Mouse (Mus musculus): Measurements from ENCODE around the gene Larp6. TPM values are rescaled to one million over a fixed set of nuclear protein-coding genes. Genes with fewer than 3 reads are reported as not detected.
A peak's percentile ranks its signal among the peaks of the same experiment; 100 is the strongest.

The Larp6 gene
- polyA plus RNA-seq, 1 experiment from 2014 or later = 0.11 TPM

DNA sequence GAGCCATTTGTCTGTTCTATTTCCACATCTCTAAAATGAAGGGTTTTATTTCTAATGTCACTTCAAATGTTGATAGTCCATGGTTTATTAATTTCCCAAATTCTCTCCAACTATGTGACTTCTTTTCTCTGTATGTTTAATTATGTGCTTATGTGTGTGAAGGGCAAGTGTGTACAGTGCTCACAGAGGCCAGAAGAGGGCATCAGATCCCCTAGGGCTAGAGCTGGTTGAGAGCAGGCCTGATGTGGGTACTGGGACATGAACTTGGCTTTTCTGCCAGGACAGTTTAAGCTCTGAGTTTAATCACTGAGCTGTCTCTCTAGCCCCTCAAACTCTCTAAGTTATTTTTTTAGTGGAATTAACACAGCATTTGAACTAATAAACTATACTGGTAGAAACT lies 38.0 kb upstream of the Larp6 start:
- no peak for DNase-seq
- no peak for ATAC-seq
- no peak overlapping the region for H3K9ac ChIP-seq (replicated peaks)

GRCm38 (mm10) chr9:60676429-60676828 lies 36.4 kb upstream of the Larp6 start:
- Histone ChIP-seq H3K27ac (ENCODE audit: low read depth) (no peak overlapping the region), H3K4me2 (ENCODE audit: low read depth, low read length) (no peak overlapping the region), H3K9me3 (ENCODE audit: low read length) (no peaks in the 10 kb centered on the region), H3K9ac (replicated peaks) (no peak overlapping the region), H3K36me3 (replicated peaks; ENCODE audit: insufficient read depth, low read length) (no peaks in the 10 kb centered on the region), H3K4me1 (ENCODE audit: insufficient read depth) (no peaks in the 10 kb centered on the region), H3K27me3 (ENCODE audit: insufficient read depth, low read length) (no peaks in the 10 kb centered on the region), H3K4me3 (ENCODE audit: low read depth, low read length) (no peak overlapping the region)
- 85% methylated on average over 4 of the region's 4 CpGs for WGBS (ENCODE audit: insufficient replicate concordance)
- DNase-seq (no peak), ATAC-seq (no peak)
- no peak for TF ChIP-seq EP300 (IDR thresholded peaks at IDR 0.05; ENCODE audit: low read depth)
- TF ChIP-seq CTCF (IDR thresholded peaks at IDR 0.05; ENCODE audit: low read depth) = no peak

More for the DNA sequence above, 38.0 kb upstream of the Larp6 start:
- TF ChIP-seq CTCF (IDR thresholded peaks at IDR 0.05; ENCODE audit: low read depth) (peak; percentile 36), EP300 (IDR thresholded peaks at IDR 0.05; ENCODE audit: low read depth) (no peak)
- Histone ChIP-seq H3K4me2 (ENCODE audit: low read depth, low read length) (no peak overlapping the region), H3K27me3 (ENCODE audit: insufficient read depth, low read length) (no peaks in the 10 kb centered on the region), H3K36me3 (replicated peaks; ENCODE audit: insufficient read depth, low read length) (no peaks in the 10 kb centered on the region), H3K27ac (ENCODE audit: low read depth) (no peak overlapping the region), H3K9me3 (ENCODE audit: low read length) (no peaks in the 10 kb centered on the region), H3K4me1 (ENCODE audit: insufficient read depth) (no peaks in the 10 kb centered on the region), H3K4me3 (ENCODE audit: low read depth, low read length) (no peak overlapping the region)

DNA sequence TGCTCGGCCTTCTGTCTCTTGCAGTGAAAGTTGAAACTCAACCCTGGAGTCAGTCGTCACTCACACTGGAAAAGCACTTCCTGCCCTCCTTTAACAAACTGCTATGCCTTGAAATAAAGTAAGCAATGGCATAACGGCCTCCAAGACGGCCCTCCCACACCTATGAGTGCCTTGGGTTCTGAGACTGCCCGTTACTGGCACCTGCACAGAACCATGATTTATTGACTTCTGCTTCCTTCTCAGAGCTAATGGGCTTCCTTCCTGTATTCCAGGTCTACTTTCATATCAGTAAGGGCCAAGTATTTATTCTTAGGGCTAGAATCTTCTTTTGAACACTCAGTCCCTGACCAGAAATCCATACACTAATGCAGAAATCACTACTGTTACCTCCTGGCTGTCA lies 33.9 kb upstream of the Larp6 start:
- Histone ChIP-seq H3K4me3 (ENCODE audit: low read depth, low read length) (no peak overlapping the region), H3K4me1 (ENCODE audit: insufficient read depth) (no peaks in the 10 kb centered on the region), H3K27me3 (ENCODE audit: insufficient read depth, low read length) (no peaks in the 10 kb centered on the region), H3K9ac (replicated peaks) (no peak overlapping the region), H3K9me3 (ENCODE audit: low read length) (no peaks in the 10 kb centered on the region), H3K4me2 (ENCODE audit: low read depth, low read length) (no peak overlapping the region), H3K27ac (ENCODE audit: low read depth) (no peak overlapping the region), H3K36me3 (replicated peaks; ENCODE audit: insufficient read depth, low read length) (no peaks in the 10 kb centered on the region)
- no peak for ATAC-seq
- TF ChIP-seq CTCF (IDR thresholded peaks at IDR 0.05; ENCODE audit: low read depth) = no peak
- no peak for TF ChIP-seq EP300 (IDR thresholded peaks at IDR 0.05; ENCODE audit: low read depth)
- DNase-seq = no peak
- 38% methylated on average over 5 of the region's 5 CpGs for WGBS (ENCODE audit: insufficient replicate concordance)

- no peaks in the 10 kb centered on the region for H3K36me3 ChIP-seq (replicated peaks; ENCODE audit: insufficient read depth, low read length)
- no peaks in the 10 kb centered on the region for H3K4me1 ChIP-seq (ENCODE audit: insufficient read depth)
- no peaks in the 10 kb centered on the region for H3K27me3 ChIP-seq (ENCODE audit: insufficient read depth, low read length)
- no peak overlapping the region for H3K4me2 ChIP-seq (ENCODE audit: low read depth, low read length)
- no peak for ATAC-seq
- no peak overlapping the region for H3K9ac ChIP-seq (replicated peaks)
- DNase-seq = no peak
- H3K4me3 ChIP-seq (ENCODE audit: low read depth, low read length) = no peak overlapping the region
- 80% methylated on average over 3 of the region's 3 CpGs for WGBS (ENCODE audit: insufficient replicate concordance)
- no peak overlapping the region for H3K27ac ChIP-seq (ENCODE audit: low read depth)
- TF ChIP-seq CTCF (IDR thresholded peaks at IDR 0.05; ENCODE audit: low read depth) (peak; percentile 31), EP300 (IDR thresholded peaks at IDR 0.05; ENCODE audit: low read depth) (no peak)
- H3K9me3 ChIP-seq (ENCODE audit: low read length) = no peaks in the 10 kb centered on the region
Measured at GRCm38 (mm10) chr9:60681005-60681404, 31.8 kb upstream of the Larp6 start.

DNA sequence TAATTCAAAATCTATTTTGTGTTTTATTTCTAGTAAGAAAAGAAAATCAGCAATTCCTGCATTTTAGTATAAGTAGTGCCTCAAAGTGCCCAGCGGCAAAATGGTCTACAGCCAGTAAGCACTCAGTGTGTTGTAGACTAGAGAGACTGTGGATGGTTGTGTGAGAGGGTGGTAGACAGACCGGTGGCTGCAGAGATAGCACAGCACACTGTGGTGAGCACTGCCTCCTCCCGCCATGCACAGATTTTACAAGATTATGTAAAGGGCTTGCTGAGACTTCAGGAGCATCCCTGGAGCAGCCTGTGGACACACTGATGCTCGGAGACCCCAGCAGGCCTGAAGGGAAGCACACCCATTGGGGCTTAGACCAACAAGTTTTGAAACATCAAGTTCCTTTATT lies 30.0 kb upstream of the Larp6 start:
- Histone ChIP-seq H3K9me3 (ENCODE audit: low read length) (no peaks in the 10 kb centered on the region), H3K27me3 (ENCODE audit: insufficient read depth, low read length) (no peaks in the 10 kb centered on the region), H3K27ac (ENCODE audit: low read depth) (no peak overlapping the region), H3K9ac (replicated peaks) (no peak overlapping the region), H3K4me3 (ENCODE audit: low read depth, low read length) (no peak overlapping the region), H3K36me3 (replicated peaks; ENCODE audit: insufficient read depth, low read length) (no peaks in the 10 kb centered on the region), H3K4me2 (ENCODE audit: low read depth, low read length) (no peak overlapping the region), H3K4me1 (ENCODE audit: insufficient read depth) (no peaks in the 10 kb centered on the region)
- WGBS (ENCODE audit: insufficient replicate concordance) = 76% methylated on average over 4 of the region's 4 CpGs
- TF ChIP-seq EP300 (IDR thresholded peaks at IDR 0.05; ENCODE audit: low read depth) (no peak), CTCF (IDR thresholded peaks at IDR 0.05; ENCODE audit: low read depth) (no peak)
- ATAC-seq (no peak), DNase-seq (no peak)

- Histone ChIP-seq H3K4me3 (ENCODE audit: low read depth, low read length) (peak overlapping the region; percentile 52), H3K36me3 (replicated peaks; ENCODE audit: insufficient read depth, low read length) (no peaks in the 10 kb centered on the region), H3K27me3 (ENCODE audit: insufficient read depth, low read length) (no peaks in the 10 kb centered on the region), H3K27ac (ENCODE audit: low read depth) (no peak overlapping the region), H3K9ac (replicated peaks) (no peak overlapping the region), H3K9me3 (ENCODE audit: low read length) (no peaks in the 10 kb centered on the region), H3K4me1 (ENCODE audit: insufficient read depth) (peaks cover 5% of the 10 kb centered on the region), H3K4me2 (ENCODE audit: low read depth, low read length) (peak overlapping the region; percentile 73)
- DNase-seq (no peak), ATAC-seq (peak; percentile 5; the same call in 1 of the 2 replicates)
- WGBS (ENCODE audit: insufficient replicate concordance) = 2% methylated on average over 7 of the region's 7 CpGs
- TF ChIP-seq EP300 (IDR thresholded peaks at IDR 0.05; ENCODE audit: low read depth) (no peak), CTCF (IDR thresholded peaks at IDR 0.05; ENCODE audit: low read depth) (peak; percentile 14; the same call in 1 of the 2 replicates)
Measured at GRCm38 (mm10) chr9:60687415-60687814, 25.4 kb upstream of the Larp6 start.

DNA sequence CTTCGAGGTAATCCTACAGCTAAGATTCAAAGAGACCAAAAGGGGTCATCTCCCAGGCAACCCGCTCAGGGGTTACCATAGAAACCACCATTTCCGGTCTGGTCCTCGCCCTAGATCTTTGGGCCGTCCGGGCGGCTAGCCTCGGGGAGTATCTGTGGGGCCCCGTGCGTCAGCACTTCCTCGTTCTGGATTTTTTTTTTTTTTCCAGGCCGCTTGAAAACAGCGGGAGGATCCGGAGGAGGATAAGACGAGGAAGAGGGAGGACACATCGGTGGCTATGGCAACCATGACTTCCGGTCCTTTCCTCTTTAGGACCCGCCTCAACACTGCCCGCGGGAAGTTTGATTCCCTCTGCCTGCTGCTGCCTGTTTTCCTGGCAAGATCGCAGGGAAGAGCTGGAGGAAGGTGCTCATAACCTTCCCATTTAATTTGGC lies 24.9 kb upstream of the Larp6 start, which contains the start of gene Lrrc49:
Gene Lrrc49, minus strand, starts transcription at position 268 of the 434 bp plus-strand sequence.
- peaks cover 5% of the 10 kb centered on the region for H3K4me1 ChIP-seq (ENCODE audit: insufficient read depth)
- peak within 1 kb of the TSS; percentile 52 for H3K4me3 ChIP-seq (ENCODE audit: low read depth, low read length)
- no peak within 1 kb of the TSS for H3K27ac ChIP-seq (ENCODE audit: low read depth)
- no peaks in the 10 kb centered on the region for H3K36me3 ChIP-seq (replicated peaks; ENCODE audit: insufficient read depth, low read length)
- peak within 1 kb of the TSS; percentile 73 for H3K4me2 ChIP-seq (ENCODE audit: low read depth, low read length)
- DNase-seq = peak; percentile 81
- WGBS (ENCODE audit: insufficient replicate concordance) = 1% methylated on average over 21 of the region's 21 CpGs
- H3K9ac ChIP-seq (replicated peaks) = no peak within 1 kb of the TSS
- no peaks in the 10 kb centered on the region for H3K9me3 ChIP-seq (ENCODE audit: low read length)
- TF ChIP-seq CTCF (IDR thresholded peaks at IDR 0.05; ENCODE audit: low read depth) = no peak
- TF ChIP-seq EP300 (IDR thresholded peaks at IDR 0.05; ENCODE audit: low read depth) = no peak
- H3K27me3 ChIP-seq (ENCODE audit: insufficient read depth, low read length) = no peaks in the 10 kb centered on the region
- peak; percentile 88 for ATAC-seq

Data from liver, postnatal 0 days (tissue).